Mouse (Mus musculus) limb, embryonic 11.5 days (tissue): ENCODE results near the gene Sipa1l3. TPM values are rescaled to one million over a fixed set of nuclear protein-coding genes. Genes with fewer than 3 reads are reported as not detected.

Experiments
- ATAC-seq: fragments of 200-750 bp; cut with Nextera tagmentation; 2 replicates; pipeline ENCODE4 v1.8.0; 2017; ENCODE audit warnings: low read depth; ENCODE audit not compliant: insufficient number of reproducible peaks, low FRiP score, low TSS enrichment
- DNase-seq: peaks from one replicate; pipeline ENCODE4 v3.0.0-alpha.2; 2015; ENCODE audit warnings: low spot score
- H3K27ac ChIP-seq: fragments of 300-500 bp; sonication (generic); replicated peaks from 2 replicates; pipeline ENCODE4 v1.5.1; 2014; ENCODE audit warnings: low read depth, mild to moderate bottlenecking, low read length
- H3K27me3 ChIP-seq: fragments of 300-500 bp; sonication (generic); 2 replicates; pipeline ENCODE4 v1.6.1; 2014; ENCODE audit warnings: mild to moderate bottlenecking, low read length, mixed read lengths; ENCODE audit not compliant: control insufficient read depth, insufficient read depth
- H3K36me3 ChIP-seq: fragments of 300-500 bp; sonication (generic); 2 replicates; pipeline ENCODE4 v1.6.1; 2014; ENCODE audit warnings: mild to moderate bottlenecking, low read length, moderate library complexity, mixed read lengths; ENCODE audit not compliant: control insufficient read depth, insufficient read depth
- H3K4me1 ChIP-seq: fragments of 300-500 bp; sonication (generic); 2 replicates; pipeline ENCODE4 v1.6.1; 2014; ENCODE audit warnings: low read length, mixed read lengths; ENCODE audit not compliant: control insufficient read depth, insufficient read depth
- H3K4me2 ChIP-seq: fragments of 300-500 bp; sonication (generic); 2 replicates; pipeline ENCODE4 v1.6.1; 2014; ENCODE audit warnings: low read depth, mild to moderate bottlenecking, moderate library complexity; ENCODE audit not compliant: severe bottlenecking
- H3K4me3 ChIP-seq: fragments of 300-500 bp; sonication (generic); 2 replicates; pipeline ENCODE4 v1.5.1; 2014; ENCODE audit warnings: low read depth, low read length
- H3K9ac ChIP-seq: fragments of 300-500 bp; sonication (generic); 2 replicates; pipeline ENCODE4 v1.6.1; 2014; ENCODE audit warnings: mild to moderate bottlenecking, low read length
- H3K9me3 ChIP-seq: fragments of 300-500 bp; sonication (generic); 2 replicates; pipeline ENCODE4 v1.6.1; 2016; ENCODE audit warnings: low read length; ENCODE audit not compliant: control insufficient read depth
- WGBS: fragments of 180-500 bp; shearing (Covaris S2); extraction: QIAGEN DNeasy Blood & Tissue Kit; methylation state at CpG from one replicate; pipeline ENCODE4 v1.1.7; 2014; 5-methylcytosine and 5-hydroxymethylcytosine counted together
- polyA plus RNA-seq: library from polyadenylated mRNA; unstranded; fragments of >200 nt; fragmentation: Nextera tagmentation; extraction: Ambion mirVana; gene quantifications from 2 replicates; pipeline ENCODE4 v1.2.1, GENCODE M21; 2014

Gene Sipa1l3
- polyA plus RNA-seq, 1 experiment from 2014 or later = 12.1 TPM

- Histone ChIP-seq H3K27ac (no peak overlapping the region), H3K9me3 (no peaks in the 10 kb centered on the region), H3K9ac (no peak overlapping the region), H3K4me3 (no peak overlapping the region), H3K4me1 (0 out of 2 replicates have a peak, but pooled peaks cover 1% of the 10 kb centered on the region), H3K36me3 (peaks cover 6% of the 10 kb centered on the region; the same call in 1 of the 2 replicates), H3K27me3 (no peaks in the 10 kb centered on the region), H3K4me2 (no peak overlapping the region)
- 90% methylated on average over 2 of the region's 2 CpGs for WGBS
- DNase-seq (no peak), ATAC-seq (no peak)
Observed at GRCm38 (mm10) chr7:29404126-29404525, 114.3 kb downstream of the Sipa1l3 start.

DNA sequence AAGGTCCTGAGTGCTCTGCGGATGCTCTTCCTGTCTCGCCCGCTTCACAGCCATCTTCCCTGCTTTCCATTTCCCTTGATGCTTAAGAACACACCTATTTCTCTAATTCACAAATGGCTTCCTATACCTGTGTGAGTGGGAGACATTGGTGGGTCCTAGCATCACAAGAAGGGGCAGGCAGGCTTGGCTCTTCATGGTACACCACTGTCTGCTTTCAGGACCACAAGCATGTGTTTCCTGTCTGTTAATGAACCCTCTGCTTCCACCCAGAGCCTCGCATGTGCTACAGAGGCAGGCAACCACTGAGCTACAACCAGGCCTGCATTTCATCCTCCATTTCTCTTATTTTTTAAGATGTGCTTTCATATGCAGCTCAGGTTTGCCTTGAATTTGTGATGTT lies 116.4 kb downstream of the Sipa1l3 start:
- H3K4me2 ChIP-seq = no peak overlapping the region
- H3K9me3 ChIP-seq = no peaks in the 10 kb centered on the region
- DNase-seq (no peak), ATAC-seq (no peak)
- no peaks in the 10 kb centered on the region for H3K27me3 ChIP-seq
- WGBS = 92% methylated on average over 4 of the region's 4 CpGs
- no peaks in the 10 kb centered on the region for H3K4me1 ChIP-seq
- no peak overlapping the region for H3K27ac ChIP-seq
- no peak overlapping the region for H3K9ac ChIP-seq
- no peak overlapping the region for H3K4me3 ChIP-seq
- H3K36me3 ChIP-seq = peaks cover 6% of the 10 kb centered on the region; the same call in 1 of the 2 replicates

- Histone ChIP-seq H3K27me3 (no peaks in the 10 kb centered on the region), H3K4me3 (no peak overlapping the region), H3K4me2 (no peak overlapping the region), H3K4me1 (no peaks in the 10 kb centered on the region), H3K9ac (no peak overlapping the region), H3K36me3 (peaks cover 6% of the 10 kb centered on the region; the same call in 1 of the 2 replicates), H3K9me3 (no peaks in the 10 kb centered on the region), H3K27ac (no peak overlapping the region)
- 95% methylated on average over 8 of the region's 8 CpGs for WGBS
- DNase-seq (no peak), ATAC-seq (no peak)
Observed at GRCm38 (mm10) chr7:29400451-29400850, 118.0 kb downstream of the Sipa1l3 start.

DNA sequence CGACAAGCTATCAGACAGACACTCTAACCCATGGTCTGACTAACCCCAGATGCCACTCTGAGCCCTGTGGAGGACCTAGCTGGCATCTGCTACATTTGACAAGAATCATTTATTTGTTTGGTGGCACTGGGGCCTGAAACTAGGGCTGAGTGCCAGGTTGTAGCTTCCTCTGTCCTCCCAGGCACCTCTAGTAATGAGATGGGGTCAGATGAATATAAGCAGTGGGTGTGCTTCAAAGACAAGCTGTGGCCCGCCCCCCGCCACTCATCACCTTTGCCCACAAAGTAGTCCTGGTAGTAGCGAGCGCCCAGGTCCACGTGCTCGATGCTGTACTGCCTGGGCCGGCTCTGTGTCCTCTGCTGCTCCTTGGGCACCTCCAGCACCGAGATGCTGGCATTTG lies 119.4 kb downstream of the Sipa1l3 start:
- Histone ChIP-seq H3K9me3 (no peaks in the 10 kb centered on the region), H3K9ac (no peak overlapping the region), H3K4me3 (no peak overlapping the region), H3K4me2 (no peak overlapping the region), H3K27ac (no peak overlapping the region), H3K36me3 (peaks cover 6% of the 10 kb centered on the region; the same call in 1 of the 2 replicates), H3K27me3 (no peaks in the 10 kb centered on the region), H3K4me1 (no peaks in the 10 kb centered on the region)
- 92% methylated on average over 9 of the region's 9 CpGs for WGBS
- no peak for DNase-seq
- no peak for ATAC-seq

GRCm38 (mm10) chr7:29397486-29397885 lies 121.0 kb downstream of the Sipa1l3 start:
- H3K27ac ChIP-seq = no peak overlapping the region
- DNase-seq (no peak), ATAC-seq (no peak)
- no peaks in the 10 kb centered on the region for H3K9me3 ChIP-seq
- no peak overlapping the region for H3K4me3 ChIP-seq
- no peaks in the 10 kb centered on the region for H3K27me3 ChIP-seq
- peaks cover 6% of the 10 kb centered on the region; the same call in 1 of the 2 replicates for H3K36me3 ChIP-seq
- H3K4me1 ChIP-seq = no peaks in the 10 kb centered on the region
- no peak overlapping the region for H3K9ac ChIP-seq
- H3K4me2 ChIP-seq = no peak overlapping the region
- WGBS = 73% methylated on average over 3 of the region's 3 CpGs

DNA sequence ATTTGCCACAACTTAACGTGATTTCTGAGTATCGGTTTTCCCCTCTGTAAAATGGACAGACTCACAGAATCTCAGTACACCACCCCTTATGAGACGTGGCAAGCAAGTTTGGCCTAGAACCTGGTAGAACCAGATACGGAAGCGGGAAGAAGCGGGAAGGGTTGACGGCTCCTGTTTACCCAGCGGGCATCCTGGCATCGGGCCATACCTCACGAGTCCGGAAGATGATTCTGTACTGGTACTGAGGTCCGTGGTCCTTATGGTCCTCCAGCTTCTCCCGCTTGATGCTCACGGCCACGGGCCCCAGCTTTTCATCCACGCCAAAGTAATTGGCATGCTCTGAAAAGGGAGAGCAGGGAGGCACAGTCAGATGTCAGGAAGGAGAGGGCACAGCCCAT lies 121.5 kb downstream of the Sipa1l3 start:
- Histone ChIP-seq H3K4me3 (no peak overlapping the region), H3K27ac (no peak overlapping the region), H3K4me1 (no peaks in the 10 kb centered on the region), H3K4me2 (no peak overlapping the region), H3K27me3 (no peaks in the 10 kb centered on the region), H3K36me3 (peaks cover 6% of the 10 kb centered on the region; the same call in 1 of the 2 replicates), H3K9me3 (no peaks in the 10 kb centered on the region), H3K9ac (no peak overlapping the region)
- ATAC-seq (no peak), DNase-seq (no peak)
- 95% methylated on average over 16 of the region's 16 CpGs for WGBS

DNA sequence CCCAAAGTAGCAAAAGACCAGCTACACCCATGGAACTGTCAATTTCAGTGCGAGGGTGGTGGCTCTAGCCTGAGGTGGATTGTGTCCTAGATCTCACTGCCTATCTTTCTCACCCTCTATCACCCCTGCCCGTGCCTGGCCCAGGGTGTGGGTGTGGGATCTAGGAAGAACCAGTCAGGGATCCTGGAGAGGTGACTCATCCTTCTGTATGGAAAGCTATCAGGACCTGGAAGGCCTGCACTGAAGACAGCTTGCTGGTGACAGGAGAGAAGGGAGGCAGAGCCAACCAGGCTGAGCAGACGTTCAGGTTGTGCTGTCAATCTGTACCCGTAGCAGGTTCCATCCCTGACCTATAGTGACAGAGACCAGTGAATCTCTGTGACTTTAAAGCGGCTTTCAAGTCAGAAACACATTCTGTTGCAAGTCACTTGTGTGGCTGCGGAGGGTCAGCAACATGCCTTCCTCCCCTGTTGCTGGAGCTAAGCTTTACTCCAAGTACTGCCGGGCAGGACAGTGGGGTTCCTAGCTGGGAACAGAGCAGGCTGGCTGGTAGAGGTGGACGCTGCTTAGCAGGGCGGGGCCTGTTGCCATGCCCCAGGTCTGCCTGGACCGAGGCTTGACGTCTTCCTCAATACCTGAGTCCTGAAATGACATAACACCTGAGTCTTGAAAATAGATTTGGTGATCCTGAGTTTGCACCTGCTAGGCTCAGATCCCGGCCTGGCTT lies 122.1 kb downstream of the Sipa1l3 start:
- no peak overlapping the region for H3K4me2 ChIP-seq
- no peak overlapping the region for H3K4me3 ChIP-seq
- H3K27me3 ChIP-seq = no peaks in the 10 kb centered on the region
- H3K27ac ChIP-seq = no peak overlapping the region
- 91% methylated on average over 12 of the region's 12 CpGs for WGBS
- no peaks in the 10 kb centered on the region for H3K9me3 ChIP-seq
- H3K36me3 ChIP-seq = peaks cover 6% of the 10 kb centered on the region; the same call in 1 of the 2 replicates
- no peak for DNase-seq
- H3K4me1 ChIP-seq = no peaks in the 10 kb centered on the region
- ATAC-seq = no peak
- H3K9ac ChIP-seq = no peak overlapping the region

DNA sequence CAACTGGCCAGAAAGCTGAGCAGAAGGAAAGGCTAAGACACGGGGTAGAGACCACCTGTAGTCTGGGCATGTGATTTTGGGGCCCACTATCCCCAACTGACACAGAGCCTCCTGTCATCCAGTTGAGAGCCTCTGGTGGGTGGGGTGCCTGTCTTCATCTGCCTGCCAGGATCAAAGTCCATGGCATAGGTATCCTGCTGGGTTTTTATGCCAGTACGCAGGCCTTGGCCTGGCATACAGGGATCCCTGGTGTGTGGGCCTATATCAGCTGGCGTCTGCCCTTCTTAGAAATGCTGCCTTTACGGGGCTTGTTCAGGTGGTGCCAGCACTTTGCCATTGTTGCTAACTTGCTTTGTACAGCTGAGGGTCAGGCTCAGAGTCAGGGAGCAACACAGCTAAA lies 123.3 kb downstream of the Sipa1l3 start:
- H3K9ac ChIP-seq = no peak overlapping the region
- H3K27ac ChIP-seq = no peak overlapping the region
- ATAC-seq (no peak), DNase-seq (no peak)
- 85% methylated on average over 4 of the region's 4 CpGs for WGBS
- H3K4me3 ChIP-seq = no peak overlapping the region
- no peak overlapping the region for H3K4me2 ChIP-seq
- H3K27me3 ChIP-seq = no peaks in the 10 kb centered on the region
- H3K36me3 ChIP-seq = peaks cover 4% of the 10 kb centered on the region; the same call in 1 of the 2 replicates
- H3K9me3 ChIP-seq = no peaks in the 10 kb centered on the region
- H3K4me1 ChIP-seq = no peaks in the 10 kb centered on the region

GRCm38 (mm10) chr7:29393292-29393691 lies 125.1 kb downstream of the Sipa1l3 start:
- H3K9me3 ChIP-seq = no peaks in the 10 kb centered on the region
- DNase-seq (no peak), ATAC-seq (no peak)
- no peak overlapping the region for H3K4me2 ChIP-seq
- H3K36me3 ChIP-seq = no peaks in the 10 kb centered on the region
- no peak overlapping the region for H3K9ac ChIP-seq
- 95% methylated on average over 10 of the region's 10 CpGs for WGBS
- H3K27ac ChIP-seq = no peak overlapping the region
- no peaks in the 10 kb centered on the region for H3K4me1 ChIP-seq
- no peak overlapping the region for H3K4me3 ChIP-seq
- no peaks in the 10 kb centered on the region for H3K27me3 ChIP-seq
